Mouse (Mus musculus) c-Kit-positive CD71-positive TER-119-positive erythroid progenitor cells, embryonic 14.5 days (primary cell): ENCODE results near the gene Tulp4.
"Not testable (repeated sequence)": the region's sequence is repeated elsewhere in the genome, so short reads cannot be mapped to it uniquely, and the experiment has no call there.

Source experiments
- DNase-seq: peaks from one replicate; pipeline ENCODE4 v3.0.0-alpha.2; 2013; ENCODE audit warnings: low spot score

Tulp4 gene

GRCm38 (mm10) chr17:6279772-6280171 is 173.5 kb downstream of the Tulp4 start:
- not testable (repeated sequence) for DNase-seq

- not testable (repeated sequence) for DNase-seq
Observed at GRCm38 (mm10) chr17:6280513-6280912, 174.3 kb downstream of the Tulp4 start.

- DNase-seq: not testable (repeated sequence)
Observed at GRCm38 (mm10) chr17:6283137-6283536, 176.9 kb downstream of the Tulp4 start.

- not testable (repeated sequence) for DNase-seq
Observed at GRCm38 (mm10) chr17:6286169-6286568, 179.9 kb downstream of the Tulp4 start.

GRCm38 (mm10) chr17:6289045-6289444 is 182.8 kb downstream of the Tulp4 start:
- DNase-seq: not testable (repeated sequence)

GRCm38 (mm10) chr17:6293882-6294281 is 187.6 kb downstream of the Tulp4 start:
- DNase-seq: not testable (repeated sequence)

GRCm38 (mm10) chr17:6297060-6297795 is 191.0 kb downstream of the Tulp4 start:
- not testable (repeated sequence) for DNase-seq

GRCm38 (mm10) chr17:6300190-6300863 is 194.1 kb downstream of the Tulp4 start:
- not testable (repeated sequence) for DNase-seq
